Mouse (Mus musculus) ES-Bruce4 (cell line): ENCODE data around the gene Olfr1392. TPM values are rescaled to one million over a fixed set of nuclear protein-coding genes. Genes with fewer than 3 reads are reported as not detected.

Experiments
- H3K27ac ChIP-seq: 2 replicates; pipeline ENCODE4 v1.5.1; 2012; ENCODE audit warnings: low read length, inconsistent platforms; ENCODE audit not compliant: insufficient read depth
- H3K27me3 ChIP-seq: 2 replicates; pipeline ENCODE4 v1.6.1; 2012; ENCODE audit warnings: mild to moderate bottlenecking, low read length, inconsistent platforms; ENCODE audit not compliant: control insufficient read depth, poor library complexity, insufficient read depth, severe bottlenecking
- H3K36me3 ChIP-seq: 2 replicates; pipeline ENCODE4 v1.6.1; 2012; ENCODE audit warnings: inconsistent platforms, mild to moderate bottlenecking, low read length, moderate library complexity; ENCODE audit not compliant: control insufficient read depth, poor library complexity, insufficient read depth, severe bottlenecking
- H3K4me1 ChIP-seq: one replicate; pipeline ENCODE4 v1.8.1; 2011; ENCODE audit warnings: low read length; ENCODE audit not compliant: control insufficient read depth, insufficient read depth
- H3K4me3 ChIP-seq: 2 replicates; pipeline ENCODE4 v1.5.1; 2011; ENCODE audit warnings: low read depth, mild to moderate bottlenecking, low read length
- H3K9ac ChIP-seq: 2 replicates; pipeline ENCODE4 v1.6.1; 2012; ENCODE audit warnings: low read depth, mild to moderate bottlenecking, inconsistent platforms; ENCODE audit not compliant: poor library complexity, severe bottlenecking
- H3K9me3 ChIP-seq: replicated peaks from 2 replicates; pipeline ENCODE4 v1.6.1; 2012; ENCODE audit warnings: mild to moderate bottlenecking, low read length, inconsistent platforms; ENCODE audit not compliant: control insufficient read depth, poor library complexity, insufficient read depth, severe bottlenecking
- CTCF ChIP-seq: IDR thresholded peaks from one replicate; pipeline ENCODE4 v1.8.1; 2011; ENCODE audit warnings: low read depth, low read length
- EP300 ChIP-seq: IDR thresholded peaks from 2 replicates; pipeline ENCODE4 v1.6.1; 2011; ENCODE audit warnings: low read depth, low read length; ENCODE audit not compliant: insufficient read depth
- POLR2A ChIP-seq: IDR thresholded peaks from one replicate; pipeline ENCODE4 v1.8.1; 2011; ENCODE audit warnings: low read length; ENCODE audit not compliant: insufficient read depth
- polyA plus RNA-seq: library from polyadenylated mRNA; stranded (reverse); fragments of >200 nt; gene quantifications from 2 replicates; pipeline ENCODE4 v1.2.4, GENCODE M21; 2011; ENCODE audit warnings: low read depth; ENCODE audit not compliant: missing spikeins, insufficient read depth, insufficient read length

The Olfr1392 gene
- polyA plus RNA-seq, 1 experiment = not detected

GRCm38 (mm10) chr11:49241471-49241870 is 43.6 kb upstream of the Olfr1392 start:
- Histone ChIP-seq H3K36me3 (no peaks in the 10 kb centered on the region; the same call in 1 of the 2 replicates), H3K4me3 (no peak overlapping the region), H3K27me3 (no peaks in the 10 kb centered on the region), H3K4me1 (no peaks in the 10 kb centered on the region), H3K27ac (no peak overlapping the region), H3K9me3 (no peaks in the 10 kb centered on the region), H3K9ac (no peak overlapping the region)
- TF ChIP-seq POLR2A = no peak
- TF ChIP-seq EP300 = no peak
- no peak for TF ChIP-seq CTCF

GRCm38 (mm10) chr11:49242944-49243626 is 42.0 kb upstream of the Olfr1392 start:
- no peak for TF ChIP-seq POLR2A
- no peak for TF ChIP-seq CTCF
- no peak for TF ChIP-seq EP300
- peak overlapping the region; percentile 93 for H3K4me3 ChIP-seq
- peak overlapping the region; percentile 69 for H3K9ac ChIP-seq

GRCm38 (mm10) chr11:49243727-49244594 is 41.1 kb upstream of the Olfr1392 start, which contains the start of gene Mgat1:
Gene Mgat1, plus strand, starts transcription at chr11:49244191.
- no peaks in the 10 kb centered on the region for H3K9me3 ChIP-seq

More at GRCm38 (mm10) chr11:49242944-49243626, 42.0 kb upstream of the Olfr1392 start:
- H3K27me3 ChIP-seq = no peaks in the 10 kb centered on the region
- no peaks in the 10 kb centered on the region for H3K4me1 ChIP-seq
- H3K36me3 ChIP-seq = no peaks in the 10 kb centered on the region; the same call in 1 of the 2 replicates
- H3K27ac ChIP-seq = peak overlapping the region; percentile 81
- no peaks in the 10 kb centered on the region for H3K9me3 ChIP-seq

GRCm38 (mm10) chr11:49244595-49244930 is 40.5 kb upstream of the Olfr1392 start:
- no peak for TF ChIP-seq EP300
- TF ChIP-seq CTCF = no peak
- no peak for TF ChIP-seq POLR2A
- H3K36me3 ChIP-seq = no peaks in the 10 kb centered on the region; the same call in 1 of the 2 replicates
- H3K9ac ChIP-seq = peak overlapping the region; percentile 51
- H3K27me3 ChIP-seq = no peaks in the 10 kb centered on the region
- no peaks in the 10 kb centered on the region for H3K9me3 ChIP-seq
- peak overlapping the region; percentile 69 for H3K4me3 ChIP-seq
- H3K4me1 ChIP-seq = peaks cover 1% of the 10 kb centered on the region
- peak overlapping the region; percentile 90 for H3K27ac ChIP-seq

More at GRCm38 (mm10) chr11:49243727-49244594, 41.1 kb upstream of the Olfr1392 start, which contains the start of gene Mgat1:
- Histone ChIP-seq H3K36me3 (no peaks in the 10 kb centered on the region; the same call in 1 of the 2 replicates), H3K27ac (peak within 1 kb of the TSS; percentile 90), H3K4me1 (peaks cover 1% of the 10 kb centered on the region), H3K9ac (peak within 1 kb of the TSS; percentile 69), H3K27me3 (no peaks in the 10 kb centered on the region), H3K4me3 (peak within 1 kb of the TSS; percentile 93)
- peak; percentile 60 for TF ChIP-seq POLR2A
- TF ChIP-seq EP300 = no peak
- no peak for TF ChIP-seq CTCF

- Histone ChIP-seq H3K36me3 (no peaks in the 10 kb centered on the region; the same call in 1 of the 2 replicates), H3K4me3 (peak overlapping the region; percentile 56), H3K27me3 (no peaks in the 10 kb centered on the region), H3K9ac (peak overlapping the region; percentile 56), H3K9me3 (no peaks in the 10 kb centered on the region), H3K27ac (peak overlapping the region; percentile 23; the same call in 1 of the 2 replicates), H3K4me1 (peaks cover 1% of the 10 kb centered on the region)
- no peak for TF ChIP-seq EP300
- no peak for TF ChIP-seq CTCF
- TF ChIP-seq POLR2A = no peak
Observed at GRCm38 (mm10) chr11:49245176-49245575, 39.9 kb upstream of the Olfr1392 start.
